Mouse (Mus musculus): ENCODE measurements around the gene Ube2n. TPM values are rescaled to one million over a fixed set of nuclear protein-coding genes. Genes with fewer than 3 reads are reported as not detected.

Gene Ube2n
- polyA plus RNA-seq, 1 experiment = 45.8 TPM

GRCm38 (mm10) chr10:95517656-95518055, 2.7 kb downstream of the Ube2n start:
- H3K4me3 ChIP-seq (replicated peaks) = no peak overlapping the region
- H3K36me3 ChIP-seq (replicated peaks; ENCODE audit: low read length) = peaks cover 20% of the 10 kb centered on the region
- peaks cover 50% of the 10 kb centered on the region for H3K4me1 ChIP-seq
- H3K9me3 ChIP-seq = no peaks in the 10 kb centered on the region
- TF ChIP-seq GATA1 (IDR thresholded peaks at IDR 0.05; ENCODE audit: borderline replicate concordance, low read length) (no peak), FLI1 (IDR thresholded peaks at IDR 0.05; ENCODE audit: low read length) (no peak)
- no peaks in the 10 kb centered on the region for H3K27me3 ChIP-seq (replicated peaks)

- peaks cover 14% of the 10 kb centered on the region for H3K36me3 ChIP-seq (replicated peaks; ENCODE audit: low read length)
- peaks cover 59% of the 10 kb centered on the region for H3K4me1 ChIP-seq
- H3K9me3 ChIP-seq = no peaks in the 10 kb centered on the region
- H3K4me3 ChIP-seq (replicated peaks) = no peak overlapping the region
- no peak for TF ChIP-seq GATA1 (IDR thresholded peaks at IDR 0.05; ENCODE audit: borderline replicate concordance, low read length)
- no peak for TF ChIP-seq FLI1 (IDR thresholded peaks at IDR 0.05; ENCODE audit: low read length)
- no peaks in the 10 kb centered on the region for H3K27me3 ChIP-seq (replicated peaks)
Measured at GRCm38 (mm10) chr10:95525037-95525675, 10.2 kb downstream of the Ube2n start.

- H3K4me3 ChIP-seq (replicated peaks) = no peak overlapping the region
- H3K9me3 ChIP-seq = no peaks in the 10 kb centered on the region
- H3K27me3 ChIP-seq (replicated peaks) = no peaks in the 10 kb centered on the region
- TF ChIP-seq GATA1 (IDR thresholded peaks at IDR 0.05; ENCODE audit: borderline replicate concordance, low read length) (no peak), FLI1 (IDR thresholded peaks at IDR 0.05; ENCODE audit: low read length) (no peak)
- peaks cover 60% of the 10 kb centered on the region for H3K4me1 ChIP-seq
- H3K36me3 ChIP-seq (replicated peaks; ENCODE audit: low read length) = peaks cover 14% of the 10 kb centered on the region
Measured at GRCm38 (mm10) chr10:95525871-95526270, 10.9 kb downstream of the Ube2n start.

- H3K27me3 ChIP-seq (replicated peaks) = no peaks in the 10 kb centered on the region
- H3K9me3 ChIP-seq = no peaks in the 10 kb centered on the region
- peaks cover 13% of the 10 kb centered on the region for H3K36me3 ChIP-seq (replicated peaks; ENCODE audit: low read length)
- TF ChIP-seq FLI1 (IDR thresholded peaks at IDR 0.05; ENCODE audit: low read length) (no peak), GATA1 (IDR thresholded peaks at IDR 0.05; ENCODE audit: borderline replicate concordance, low read length) (no peak)
- peaks cover 57% of the 10 kb centered on the region for H3K4me1 ChIP-seq
- H3K4me3 ChIP-seq (replicated peaks) = no peak overlapping the region
Measured at GRCm38 (mm10) chr10:95526495-95527122, 11.7 kb downstream of the Ube2n start.

- Histone ChIP-seq H3K4me3 (replicated peaks) (no peak overlapping the region), H3K4me1 (peaks cover 58% of the 10 kb centered on the region), H3K9me3 (no peaks in the 10 kb centered on the region), H3K27me3 (replicated peaks) (no peaks in the 10 kb centered on the region), H3K36me3 (replicated peaks; ENCODE audit: low read length) (no peaks in the 10 kb centered on the region)
- no peak for TF ChIP-seq GATA1 (IDR thresholded peaks at IDR 0.05; ENCODE audit: borderline replicate concordance, low read length)
- no peak for TF ChIP-seq FLI1 (IDR thresholded peaks at IDR 0.05; ENCODE audit: low read length)
Measured at GRCm38 (mm10) chr10:95530551-95531121, 15.7 kb downstream of the Ube2n start.

GRCm38 (mm10) chr10:95532916-95533315, 18.0 kb downstream of the Ube2n start:
- Histone ChIP-seq H3K4me3 (replicated peaks) (no peak overlapping the region), H3K4me1 (peaks cover 49% of the 10 kb centered on the region), H3K9me3 (no peaks in the 10 kb centered on the region), H3K27me3 (replicated peaks) (no peaks in the 10 kb centered on the region), H3K36me3 (replicated peaks; ENCODE audit: low read length) (no peaks in the 10 kb centered on the region)
- TF ChIP-seq GATA1 (IDR thresholded peaks at IDR 0.05; ENCODE audit: borderline replicate concordance, low read length) (no peak), FLI1 (IDR thresholded peaks at IDR 0.05; ENCODE audit: low read length) (no peak)

GRCm38 (mm10) chr10:95533382-95533781, 18.4 kb downstream of the Ube2n start:
- no peak for TF ChIP-seq FLI1 (IDR thresholded peaks at IDR 0.05; ENCODE audit: low read length)
- TF ChIP-seq GATA1 (IDR thresholded peaks at IDR 0.05; ENCODE audit: borderline replicate concordance, low read length) = no peak
- Histone ChIP-seq H3K36me3 (replicated peaks; ENCODE audit: low read length) (no peaks in the 10 kb centered on the region), H3K9me3 (no peaks in the 10 kb centered on the region), H3K4me1 (peaks cover 51% of the 10 kb centered on the region), H3K4me3 (replicated peaks) (no peak overlapping the region), H3K27me3 (replicated peaks) (no peaks in the 10 kb centered on the region)

GRCm38 (mm10) chr10:95535399-95536221, 20.7 kb downstream of the Ube2n start:
- peaks cover 40% of the 10 kb centered on the region for H3K4me1 ChIP-seq

GRCm38 (mm10) chr10:95536222-95536541, 21.2 kb downstream of the Ube2n start:
- TF ChIP-seq FLI1 (IDR thresholded peaks at IDR 0.05; ENCODE audit: low read length) (no peak), GATA1 (IDR thresholded peaks at IDR 0.05; ENCODE audit: borderline replicate concordance, low read length) (no peak)
- Histone ChIP-seq H3K36me3 (replicated peaks; ENCODE audit: low read length) (no peaks in the 10 kb centered on the region), H3K9me3 (no peaks in the 10 kb centered on the region), H3K27me3 (replicated peaks) (no peaks in the 10 kb centered on the region), H3K4me1 (peaks cover 36% of the 10 kb centered on the region), H3K4me3 (replicated peaks) (no peak overlapping the region)

More at GRCm38 (mm10) chr10:95535399-95536221, 20.7 kb downstream of the Ube2n start:
- TF ChIP-seq FLI1 (IDR thresholded peaks at IDR 0.05; ENCODE audit: low read length) (no peak), GATA1 (IDR thresholded peaks at IDR 0.05; ENCODE audit: borderline replicate concordance, low read length) (no peak)
- no peaks in the 10 kb centered on the region for H3K9me3 ChIP-seq
- no peak overlapping the region for H3K4me3 ChIP-seq (replicated peaks)
- no peaks in the 10 kb centered on the region for H3K27me3 ChIP-seq (replicated peaks)
- H3K36me3 ChIP-seq (replicated peaks; ENCODE audit: low read length) = no peaks in the 10 kb centered on the region
